Mouse (Mus musculus): ENCODE results near the gene Megf6.

DNA sequence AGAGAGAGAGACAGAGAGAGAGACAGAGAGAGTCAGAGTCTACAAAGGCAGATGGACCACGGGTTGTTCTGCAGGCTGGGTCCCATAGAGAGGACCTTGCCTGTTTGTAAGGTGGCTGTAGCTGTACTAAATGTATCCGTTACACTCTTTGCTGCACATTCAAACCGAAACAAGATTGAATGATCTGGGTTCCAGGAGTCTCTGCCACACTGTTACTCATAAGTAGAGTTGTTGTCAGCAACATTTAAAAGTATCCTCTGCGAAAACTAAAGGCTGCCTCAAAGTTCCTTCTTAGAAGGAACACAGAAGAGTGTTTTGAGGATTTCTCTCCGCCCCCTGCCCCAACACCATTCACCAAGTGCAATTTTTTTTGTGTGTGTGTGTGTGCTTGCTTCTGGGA, 33.4 kb upstream of the Megf6 start:
- TF ChIP-seq POLR2A (IDR thresholded peaks at IDR 0.05; ENCODE audit: low read depth, low read length) (no peak), CTCF (conservative IDR thresholded peaks at IDR 0.05; ENCODE audit: insufficient read depth, insufficient read length, low read depth, low read length) (no peak)
